Mouse (Mus musculus): ENCODE results near the gene Tbc1d10a.
"Not testable (repeated sequence)": the region's sequence is repeated elsewhere in the genome, so short reads cannot be mapped to it uniquely, and the experiment has no call there.

The Tbc1d10a gene

DNA sequence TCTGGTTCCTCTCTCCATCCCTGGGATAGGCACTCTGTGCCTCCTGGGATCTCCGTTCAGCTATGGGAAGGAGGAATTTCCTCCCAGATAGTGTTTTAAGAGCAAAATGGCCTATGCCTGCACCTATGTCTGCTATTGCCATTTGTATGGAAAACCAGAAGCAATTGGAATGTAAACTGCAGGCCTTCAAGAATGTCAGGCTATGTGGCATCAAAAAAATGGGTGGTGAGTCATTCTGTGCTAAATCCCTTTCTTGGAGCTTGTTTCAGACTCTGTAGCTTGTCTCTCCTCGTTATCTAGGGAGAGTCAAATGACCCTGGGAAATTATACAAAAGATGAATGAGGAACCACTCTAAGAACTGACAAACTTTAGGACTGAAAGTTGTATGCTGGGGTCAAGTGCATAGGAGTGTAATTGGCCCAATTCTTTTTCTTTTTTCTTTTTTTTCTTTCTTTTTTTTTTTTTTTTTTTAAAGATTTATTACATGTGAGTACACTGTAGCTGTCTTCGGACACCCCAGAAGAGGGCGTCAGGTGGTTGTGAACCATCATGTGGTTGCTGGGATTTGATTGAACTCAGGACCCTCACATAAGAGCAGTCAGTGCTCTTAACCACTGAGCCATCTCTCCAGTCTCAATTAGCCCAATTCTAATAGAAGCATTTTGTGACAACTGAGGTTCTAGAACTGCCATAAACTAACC, 2.2 kb upstream of the Tbc1d10a start:
- DNase-seq, result no peak

DNA sequence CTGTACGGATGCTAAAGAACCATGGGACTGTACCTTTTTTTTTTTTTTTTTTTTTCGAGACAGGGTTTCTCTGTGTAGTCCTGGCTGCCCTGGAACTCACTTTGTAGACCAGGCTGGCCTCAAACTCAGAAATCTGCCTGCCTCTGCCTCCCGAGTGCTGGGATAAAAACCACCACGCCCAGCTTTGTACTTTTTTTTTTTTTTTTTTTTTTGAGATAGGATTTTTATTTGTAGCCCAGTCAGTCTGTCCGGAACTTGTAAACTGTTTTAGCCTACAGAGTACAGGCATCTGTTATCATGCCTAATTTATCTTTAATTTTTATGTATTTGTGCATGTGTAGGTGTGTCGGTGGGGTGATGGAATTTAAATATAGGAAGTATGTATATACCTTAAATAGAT, 1.1 kb upstream of the Tbc1d10a start:
- DNase-seq, result not testable (repeated sequence)

GRCm38 (mm10) chr11:4187318-4187700, 720 bp downstream of the Tbc1d10a start:
- DNase-seq, result no peak

DNA sequence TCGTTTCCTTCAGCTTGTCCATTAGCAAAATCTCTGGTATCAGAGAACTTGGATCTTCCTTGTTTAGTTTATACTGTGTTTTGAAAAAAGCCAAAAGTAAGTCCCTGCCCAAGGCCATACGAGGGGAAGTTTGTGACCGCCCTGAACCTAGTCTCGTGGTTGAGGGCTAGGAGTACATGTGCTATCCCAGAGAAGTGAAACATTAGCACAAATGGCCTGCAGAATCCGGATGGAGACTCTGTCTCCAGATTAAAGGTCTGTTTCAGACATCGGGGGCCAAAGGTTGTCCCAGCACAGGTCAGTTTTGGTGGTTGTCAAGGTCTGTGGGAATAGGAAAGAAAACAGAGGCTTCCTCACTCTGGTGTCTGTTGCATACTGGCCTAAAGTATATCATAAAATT, 2.6 kb downstream of the Tbc1d10a start:
- peak; percentile 76 for DNase-seq

DNA sequence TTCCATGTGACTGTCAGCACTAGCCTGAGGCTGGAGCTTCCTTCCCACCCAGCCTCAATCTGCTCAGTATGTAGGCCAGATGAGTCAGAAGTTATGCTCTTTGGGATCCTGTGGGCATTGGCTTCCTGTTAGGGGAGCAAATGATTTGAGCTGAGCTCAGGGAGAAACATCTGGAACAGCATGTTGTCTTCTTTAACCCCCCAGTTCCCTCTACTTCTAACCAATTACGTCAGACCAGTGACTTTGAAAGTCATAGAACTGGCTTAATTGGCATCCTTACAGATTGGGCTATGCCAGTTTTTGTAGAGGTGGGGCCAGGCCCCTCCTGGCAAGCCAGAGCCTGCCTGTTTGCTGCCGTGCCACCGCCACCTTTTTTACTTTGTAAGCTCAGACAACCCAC, 4.1 kb downstream of the Tbc1d10a start:
- no peak for DNase-seq

DNA sequence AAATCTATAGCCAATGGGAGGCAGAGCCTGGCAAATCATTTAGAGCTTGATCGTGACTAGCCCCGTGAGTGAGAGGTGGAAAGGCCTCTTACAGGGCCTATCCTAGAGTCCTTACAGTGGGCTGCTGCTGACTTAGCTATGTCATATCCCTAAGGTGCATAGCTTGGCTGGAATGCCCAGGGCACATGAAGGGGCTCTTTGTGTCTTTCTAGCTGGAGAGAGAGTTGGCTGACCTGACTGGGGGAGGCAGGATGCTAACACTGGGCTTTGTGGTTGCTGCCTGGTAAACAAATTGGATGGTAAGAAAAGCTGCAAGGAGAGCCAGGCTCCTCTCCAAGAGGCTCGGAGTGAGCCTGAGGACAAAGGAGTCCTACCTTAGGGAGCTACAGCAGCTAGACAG, 6.2 kb downstream of the Tbc1d10a start:
- DNase-seq, result no peak

DNA sequence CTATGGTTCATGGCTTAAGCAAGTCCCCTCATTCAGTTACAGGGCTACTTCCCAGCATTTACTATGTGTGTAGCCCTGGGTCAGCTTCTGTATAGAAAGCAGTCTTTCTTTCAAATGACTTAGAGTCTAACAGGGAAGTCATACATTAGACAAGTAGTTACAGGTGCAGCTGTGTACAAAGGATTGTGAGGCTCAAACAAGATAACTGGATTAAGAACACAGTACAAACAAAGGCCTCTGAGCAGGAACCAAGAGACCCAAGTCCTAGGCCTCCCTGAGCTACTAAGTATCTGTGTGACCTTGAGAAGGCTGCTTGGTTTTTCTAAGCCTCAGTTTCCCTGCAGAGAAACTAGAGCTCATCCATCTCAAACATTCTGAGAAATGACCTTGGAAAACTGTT, 6.8 kb downstream of the Tbc1d10a start:
- no peak for DNase-seq

DNA sequence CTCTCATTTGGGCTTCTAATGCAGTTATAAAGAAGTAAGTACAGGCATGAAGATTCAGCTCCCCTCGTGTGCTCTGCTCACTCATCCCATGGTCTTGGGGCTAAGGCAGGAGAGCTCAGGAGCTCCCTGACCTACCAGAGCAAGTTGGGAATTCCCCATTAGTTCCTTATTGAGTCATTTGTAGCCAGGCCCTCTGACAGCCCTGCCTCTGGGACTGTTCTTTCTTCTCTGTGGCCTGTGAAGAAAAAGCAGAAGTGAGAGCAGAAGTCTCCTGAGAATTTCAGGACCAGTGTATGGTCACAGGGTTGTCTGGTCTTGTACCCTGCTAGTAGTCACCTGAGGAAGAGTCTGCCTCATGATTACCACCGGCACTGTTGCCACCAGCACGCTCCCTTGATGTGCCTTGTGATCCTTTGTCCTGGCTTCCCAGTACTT, 9.0 kb downstream of the Tbc1d10a start:
- no peak for DNase-seq

DNA sequence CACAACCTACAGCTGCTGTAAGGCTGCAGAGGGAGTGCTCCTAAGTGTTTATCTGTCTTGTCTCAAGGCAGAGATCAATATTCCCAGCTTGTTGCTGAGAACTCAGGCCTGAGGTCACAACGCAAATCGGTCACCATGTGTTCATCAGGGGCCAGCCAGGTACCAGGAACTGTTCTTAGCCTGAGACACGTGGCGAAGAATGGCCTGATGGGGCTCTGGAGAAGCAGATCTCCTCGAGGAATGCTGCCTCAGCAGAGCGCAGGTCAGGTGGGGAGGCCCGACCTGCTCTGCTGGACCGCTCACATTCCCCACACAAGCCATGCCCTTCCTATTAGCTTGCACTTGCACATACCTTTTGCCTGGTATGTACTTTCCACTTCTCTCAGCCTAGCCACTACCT, 10.0 kb downstream of the Tbc1d10a start:
- DNase-seq, result peak; percentile 76

DNA sequence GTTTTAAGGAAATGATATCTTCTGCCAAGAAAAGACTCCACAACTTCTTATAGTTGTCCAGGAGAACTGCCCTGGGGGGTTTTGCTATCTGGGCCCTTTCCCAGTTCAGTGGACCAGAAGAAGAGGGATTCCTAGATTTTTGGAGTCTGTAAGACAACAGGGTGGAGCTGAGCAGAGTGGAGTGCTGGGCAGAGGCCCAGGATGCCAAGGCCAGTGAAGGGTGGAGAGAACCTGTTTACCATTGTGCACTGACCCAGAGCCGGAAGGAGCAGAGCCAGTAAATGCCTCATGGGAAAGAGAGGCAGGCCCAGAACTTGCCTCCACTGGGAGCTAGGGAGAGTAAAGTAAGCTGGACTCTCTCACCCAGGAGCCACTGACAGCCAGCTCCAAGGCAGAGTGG, 11.1 kb downstream of the Tbc1d10a start:
- peak; percentile 82 for DNase-seq

GRCm38 (mm10) chr11:4201981-4202700, 15.6 kb downstream of the Tbc1d10a start:
- no peak for DNase-seq

GRCm38 (mm10) chr11:4202995-4203704, 16.6 kb downstream of the Tbc1d10a start:
- DNase-seq, result no peak

DNA sequence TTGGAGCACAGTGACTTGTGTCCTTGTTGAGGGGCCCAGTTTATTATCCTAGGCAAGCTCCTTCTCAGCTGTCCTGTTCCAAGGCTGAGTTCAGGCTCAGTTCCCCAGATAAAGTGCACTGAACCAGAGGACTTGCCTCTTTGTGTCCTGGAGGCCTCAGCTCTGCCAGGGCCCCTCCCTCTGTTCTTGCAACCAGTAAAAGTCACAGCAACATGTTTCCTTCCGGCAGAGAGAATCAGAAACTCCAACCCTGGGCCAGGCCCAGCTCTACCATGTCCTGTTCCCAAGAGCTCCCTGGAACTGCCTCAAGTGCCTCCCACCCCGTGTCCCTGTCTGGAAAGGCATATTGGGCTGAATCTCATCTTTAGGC, 17.1 kb downstream of the Tbc1d10a start:
- peak; percentile 75 for DNase-seq

DNA sequence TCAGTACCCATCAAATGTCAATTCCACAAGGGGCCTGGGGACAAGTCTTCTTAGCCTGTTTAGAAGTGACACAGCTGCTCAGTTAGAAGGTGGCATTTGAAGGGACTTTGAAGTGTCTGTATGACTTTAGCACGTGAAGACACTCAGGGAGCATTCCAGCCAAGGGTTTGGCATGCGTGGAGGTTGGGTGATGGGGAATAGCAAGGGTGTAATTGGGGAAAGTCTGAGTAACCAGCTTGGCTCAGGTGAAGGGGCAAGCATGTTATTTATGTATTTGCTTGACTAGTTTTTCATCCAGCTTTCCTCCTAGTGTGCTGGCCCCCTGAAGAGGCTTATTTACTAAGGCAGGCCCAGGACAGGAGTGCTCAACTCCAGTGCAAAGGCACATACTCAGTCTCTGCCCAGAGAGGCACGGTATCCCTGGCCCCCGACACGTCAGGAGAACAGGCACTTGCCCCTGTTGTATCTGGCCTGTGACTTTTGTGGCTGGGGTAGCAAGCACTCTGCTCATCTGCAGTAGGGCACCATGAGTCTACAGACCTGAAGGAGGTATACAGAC, 18.6 kb downstream of the Tbc1d10a start:
- no peak for DNase-seq

DNA sequence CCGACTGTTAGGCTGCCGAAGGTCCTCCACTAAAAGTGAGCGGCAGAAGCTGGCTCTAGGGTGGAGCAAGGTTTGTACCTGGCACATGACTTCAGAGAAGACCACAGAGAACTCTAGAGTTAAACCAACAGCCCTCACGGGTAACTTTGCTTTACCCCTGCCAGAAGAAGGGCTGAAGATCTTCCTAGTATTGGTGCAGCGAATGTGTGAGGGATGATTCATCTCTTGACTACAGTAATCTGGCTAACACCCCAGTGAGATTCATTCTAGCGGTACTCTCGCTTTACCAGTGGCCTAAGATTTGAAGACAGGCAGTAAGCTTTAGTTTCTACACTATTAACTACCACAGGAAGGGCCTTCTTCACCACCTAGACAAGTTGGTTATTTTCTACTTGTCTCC, 19.4 kb downstream of the Tbc1d10a start:
- DNase-seq, result no peak

- no peak for DNase-seq
These were observed 20.0 kb downstream of the Tbc1d10a start for GRCm38 (mm10) chr11:4206563-4206962.

DNA sequence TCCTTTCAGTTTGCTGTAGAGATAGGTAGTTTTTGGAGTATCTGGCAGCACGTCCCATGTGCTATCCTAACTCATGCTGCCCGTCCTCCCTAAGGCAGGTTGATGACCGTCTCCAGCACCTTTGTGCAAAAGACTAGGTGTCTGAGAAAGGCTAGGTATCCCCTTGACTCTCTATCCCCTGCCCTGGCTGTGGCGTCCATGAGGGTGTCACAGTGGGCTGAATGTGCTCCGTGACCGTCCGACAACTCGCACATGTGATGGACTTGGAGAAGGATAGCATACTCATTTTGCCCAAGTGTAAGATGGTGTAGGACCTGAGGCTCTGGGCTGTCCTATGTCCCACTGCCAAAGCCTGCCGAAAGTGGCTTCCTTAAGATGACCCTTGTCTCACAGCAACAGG, 21.1 kb downstream of the Tbc1d10a start:
- no peak for DNase-seq

- no peak for DNase-seq
These were observed 23.0 kb downstream of the Tbc1d10a start for GRCm38 (mm10) chr11:4209556-4209955.

DNA sequence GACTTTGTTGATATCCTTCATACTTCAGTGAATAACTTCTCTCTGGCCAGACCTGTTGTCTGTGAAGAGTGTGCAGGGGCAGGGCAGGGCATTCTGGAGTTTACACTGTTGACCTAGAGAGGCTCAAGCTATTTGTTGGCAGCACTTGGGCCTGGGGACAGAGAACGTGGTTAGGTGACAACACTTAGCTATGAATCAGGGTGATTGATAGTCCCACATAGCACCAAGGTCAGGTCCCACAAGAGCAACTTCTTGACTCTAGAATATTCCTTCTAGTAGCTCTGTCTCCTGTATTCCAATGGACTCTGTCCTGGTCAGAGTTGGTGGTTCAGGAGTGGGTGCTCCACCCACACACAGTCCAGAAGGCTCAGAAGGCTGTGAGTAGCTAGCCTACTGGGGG, 24.2 kb downstream of the Tbc1d10a start:
- DNase-seq, result no peak

DNA sequence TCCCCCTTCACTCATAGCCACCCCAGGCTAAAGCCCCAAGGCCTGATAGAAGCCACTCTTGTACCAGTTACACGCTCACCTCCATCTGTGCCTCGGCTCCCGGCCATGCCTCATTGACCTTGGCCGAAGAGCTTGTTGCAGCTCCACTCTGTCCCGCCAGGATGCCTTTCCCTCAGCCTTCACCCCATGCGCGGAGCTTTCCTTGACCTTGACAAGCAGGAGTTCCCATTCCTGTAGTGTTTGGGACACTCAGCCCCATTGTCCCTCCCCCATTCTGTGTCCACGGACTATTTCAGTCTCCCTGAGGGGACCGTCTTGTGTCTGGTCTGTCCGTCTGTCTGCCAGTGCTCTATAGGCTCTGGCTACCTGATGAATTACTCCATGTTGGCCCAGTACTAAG, 26.5 kb downstream of the Tbc1d10a start:
- DNase-seq, result no peak

DNA sequence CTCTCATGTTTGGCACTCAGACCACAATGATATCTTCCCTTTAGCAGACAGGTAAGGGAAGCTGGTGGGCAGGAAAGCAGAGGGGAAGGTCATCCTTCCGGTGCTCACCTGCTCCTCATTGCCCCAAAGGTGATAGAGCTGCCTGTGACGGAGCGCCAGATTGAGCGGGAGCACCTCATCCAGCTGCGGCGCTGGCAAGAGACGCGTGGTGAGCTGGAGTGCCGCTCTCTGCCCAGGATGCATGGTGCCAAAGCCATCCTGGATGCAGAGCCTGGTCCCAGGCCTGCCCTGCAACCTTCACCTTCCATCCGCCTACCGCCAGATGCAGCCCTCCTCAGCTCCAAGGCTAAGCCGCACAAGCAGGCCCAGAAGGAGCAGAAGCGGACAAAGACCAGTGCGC, 28.0 kb downstream of the Tbc1d10a start:
- DNase-seq, result no peak

- DNase-seq, result no peak
These were observed 28.5 kb downstream of the Tbc1d10a start for GRCm38 (mm10) chr11:4215061-4215460.

GRCm38 (mm10) chr11:4216248-4217000, 29.8 kb downstream of the Tbc1d10a start:
- peak; percentile 77 for DNase-seq

All from kidney, adult 18-20 months (tissue).